Mouse (Mus musculus) erythroblast, embryonic 14.5 days (primary cell): ENCODE measurements around the gene Dlg5. TPM values are rescaled to one million over a fixed set of nuclear protein-coding genes. Genes with fewer than 3 reads are reported as not detected.

Source experiments
- H3K27me3 ChIP-seq: 2 replicates; pipeline ENCODE4 v1.6.1; 2012; ENCODE audit warnings: inconsistent platforms; ENCODE audit not compliant: control insufficient read depth
- H3K36me3 ChIP-seq: 2 replicates; pipeline ENCODE4 v1.6.1; 2012; ENCODE audit warnings: mild to moderate bottlenecking, inconsistent platforms; ENCODE audit not compliant: control insufficient read depth
- H3K4me1 ChIP-seq: 2 replicates; pipeline ENCODE4 v1.6.1; 2012; ENCODE audit warnings: inconsistent platforms; ENCODE audit not compliant: control insufficient read depth
- H3K4me3 ChIP-seq: replicated peaks from 2 replicates; pipeline ENCODE3; 2012; ENCODE audit warnings: moderate library complexity, mild to moderate bottlenecking, inconsistent platforms
- H3K9me3 ChIP-seq: 2 replicates; pipeline ENCODE4 v1.6.1; 2012; ENCODE audit warnings: low read length, inconsistent platforms, mixed read lengths; ENCODE audit not compliant: control insufficient read depth
- GATA1 ChIP-seq: IDR thresholded peaks from 2 replicates; pipeline ENCODE4 v1.6.1; 2012; ENCODE audit warnings: low read length, inconsistent platforms, mixed read lengths
- TAL1 ChIP-seq: IDR thresholded peaks from 3 replicates; pipeline ENCODE4 v1.6.1; 2012; ENCODE audit warnings: low read length, inconsistent platforms, mixed read lengths
- polyA plus RNA-seq: library from polyadenylated mRNA; stranded (reverse); fragments of >175 nt; gene quantifications from 2 replicates; pipeline ENCODE4 v1.2.3, GENCODE M21; 2012

Gene Dlg5
- polyA plus RNA-seq, 1 experiment: 0.03 TPM

DNA sequence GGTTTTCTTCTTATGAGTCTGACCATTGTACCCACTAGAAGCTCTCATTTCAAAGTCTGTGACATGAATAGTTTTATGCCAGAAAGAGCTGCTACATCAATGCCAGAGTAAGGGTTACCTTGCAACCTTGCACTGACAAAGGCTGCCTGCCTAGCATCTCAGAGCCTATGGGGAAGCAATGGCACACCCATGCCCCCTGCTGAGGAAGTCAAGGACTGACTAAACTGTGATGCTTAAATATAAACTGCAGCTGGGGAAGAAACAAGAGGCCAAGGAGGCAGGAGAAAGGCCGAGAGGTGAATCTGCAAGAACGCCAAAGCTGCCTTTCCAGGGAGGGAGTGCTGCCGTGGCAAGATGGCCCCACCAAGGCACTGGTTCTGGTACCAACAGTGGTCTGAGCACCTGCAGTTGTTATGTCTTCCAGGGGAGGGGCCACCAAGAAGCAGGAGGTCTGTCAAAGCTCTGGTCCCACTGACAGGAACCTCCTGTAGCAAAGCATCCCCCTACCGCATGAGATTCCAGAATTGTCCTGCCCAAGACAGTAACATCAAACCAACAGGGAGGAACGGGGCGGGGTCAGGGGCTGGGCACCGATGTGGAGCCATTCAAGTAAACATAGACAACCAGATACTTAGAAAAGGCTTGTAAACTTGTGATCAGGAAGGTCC is 111.0 kb downstream of the Dlg5 start:
- Histone ChIP-seq H3K27me3 (no peaks in the 10 kb centered on the region), H3K36me3 (peaks cover 2% of the 10 kb centered on the region; the same call in 1 of the 2 replicates), H3K9me3 (no peaks in the 10 kb centered on the region), H3K4me3 (no peak overlapping the region), H3K4me1 (peaks cover 26% of the 10 kb centered on the region)
- TF ChIP-seq TAL1: no peak
- no peak for TF ChIP-seq GATA1

DNA sequence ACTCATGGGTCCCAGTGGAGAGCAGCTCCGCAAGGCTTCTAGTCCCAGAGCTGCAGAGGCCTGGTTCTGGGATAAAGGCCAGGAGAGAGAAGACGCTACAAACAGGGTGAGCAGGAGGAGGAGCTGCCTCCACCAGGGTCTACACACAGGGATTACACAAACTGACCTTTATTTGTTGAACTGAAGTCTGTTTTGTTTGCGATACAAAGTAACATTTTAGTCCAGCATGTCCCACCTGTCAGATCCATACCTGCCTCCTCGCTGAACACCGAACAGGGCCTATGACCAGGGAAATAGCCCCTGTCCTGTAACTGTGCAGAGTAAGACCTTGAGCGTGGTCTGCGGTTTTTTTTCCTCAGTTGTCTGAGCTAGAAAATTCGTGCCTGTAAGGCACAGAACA is 111.9 kb downstream of the Dlg5 start:
- H3K36me3 ChIP-seq: no peaks in the 10 kb centered on the region; the same call in 1 of the 2 replicates
- TF ChIP-seq TAL1: no peak
- H3K27me3 ChIP-seq: no peaks in the 10 kb centered on the region
- H3K9me3 ChIP-seq: no peaks in the 10 kb centered on the region
- peaks cover 16% of the 10 kb centered on the region for H3K4me1 ChIP-seq
- H3K4me3 ChIP-seq: no peak overlapping the region

DNA sequence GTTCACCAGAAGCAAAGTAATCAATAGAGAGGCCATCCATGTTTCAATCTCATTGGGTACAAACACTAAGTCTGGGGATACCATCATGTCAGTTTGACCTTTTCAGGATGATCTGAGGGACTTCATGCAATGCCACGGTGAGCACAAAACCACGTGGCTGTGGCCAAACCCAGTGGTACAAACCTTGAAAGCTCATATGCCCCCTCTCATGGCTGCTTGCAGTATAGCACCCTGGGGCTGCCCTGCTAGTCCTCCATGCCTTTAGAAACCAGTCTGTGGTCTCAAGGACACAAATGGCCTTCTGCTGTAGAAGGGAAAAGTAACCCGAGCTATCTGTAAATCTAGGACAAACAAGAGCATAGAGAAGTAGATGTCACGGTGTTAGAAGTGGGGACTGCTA is 113.6 kb downstream of the Dlg5 start:
- Histone ChIP-seq H3K27me3 (no peaks in the 10 kb centered on the region), H3K36me3 (no peaks in the 10 kb centered on the region; the same call in 1 of the 2 replicates), H3K9me3 (no peaks in the 10 kb centered on the region), H3K4me3 (no peak overlapping the region), H3K4me1 (peaks cover 2% of the 10 kb centered on the region)
- TF ChIP-seq GATA1 (no peak), TAL1 (no peak)

DNA sequence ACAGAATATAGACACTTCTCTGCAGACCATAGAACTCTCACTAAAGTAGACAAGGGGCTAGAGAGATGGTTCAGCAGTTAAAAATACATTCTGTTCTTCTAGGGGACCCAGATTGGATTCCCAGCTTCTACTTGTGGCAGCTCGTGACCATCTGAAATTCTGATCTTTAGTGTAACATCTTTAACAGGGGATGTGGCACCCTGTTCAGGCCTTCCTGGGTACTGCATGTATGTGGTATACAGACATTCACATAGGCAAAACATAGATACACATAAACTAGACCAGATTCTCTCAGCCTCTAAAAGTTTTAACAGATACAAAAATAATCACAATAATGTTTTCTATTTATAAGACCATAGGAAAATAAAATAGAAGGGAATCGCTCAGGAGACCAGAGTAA is 120.7 kb downstream of the Dlg5 start:
- Histone ChIP-seq H3K4me1 (no peaks in the 10 kb centered on the region), H3K36me3 (no peaks in the 10 kb centered on the region), H3K27me3 (no peaks in the 10 kb centered on the region), H3K9me3 (no peaks in the 10 kb centered on the region), H3K4me3 (no peak overlapping the region)
- TF ChIP-seq TAL1: no peak
- no peak for TF ChIP-seq GATA1

DNA sequence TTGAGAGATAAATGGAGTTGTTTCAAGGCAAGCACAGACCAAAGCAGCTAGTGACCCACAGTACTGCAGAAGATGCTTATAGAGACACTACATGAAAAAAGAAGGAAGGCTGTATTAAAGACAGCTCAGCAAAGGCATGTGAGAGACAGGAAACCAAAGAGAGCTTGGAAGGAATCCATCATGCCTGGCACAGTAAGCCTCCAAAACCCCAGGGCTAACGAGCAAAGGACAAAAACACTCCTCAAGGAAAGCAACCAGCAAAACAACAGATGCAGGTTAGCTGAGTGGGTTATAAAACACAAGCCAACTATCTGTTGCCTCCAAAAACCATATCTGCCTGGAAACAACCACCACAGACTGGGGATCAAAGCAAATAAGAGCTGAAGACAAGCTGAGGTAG is 121.5 kb downstream of the Dlg5 start:
- no peak for TF ChIP-seq GATA1
- Histone ChIP-seq H3K9me3 (no peaks in the 10 kb centered on the region), H3K4me3 (no peak overlapping the region)

DNA sequence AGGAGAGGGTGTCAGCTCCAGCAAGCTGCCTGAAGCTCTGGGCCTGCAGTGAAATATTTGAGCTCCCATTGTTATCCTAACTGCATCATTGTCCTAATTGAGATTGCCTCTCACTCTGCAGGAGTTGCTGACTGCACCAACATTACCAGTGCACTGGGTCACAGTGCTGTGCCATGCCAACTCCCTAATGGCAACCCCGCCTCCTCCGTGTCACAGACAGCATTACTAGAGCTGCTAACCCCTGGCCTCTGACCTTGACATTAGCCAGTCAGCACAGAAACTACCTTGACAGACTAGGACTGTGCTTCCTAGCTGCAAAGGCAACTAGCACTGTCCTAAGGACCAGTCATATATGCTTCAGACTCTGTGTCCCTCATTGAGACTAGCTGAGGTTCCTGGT is 139.0 kb downstream of the Dlg5 start:
- Histone ChIP-seq H3K4me1 (no peaks in the 10 kb centered on the region), H3K4me3 (no peak overlapping the region), H3K9me3 (no peaks in the 10 kb centered on the region), H3K36me3 (no peaks in the 10 kb centered on the region), H3K27me3 (no peaks in the 10 kb centered on the region)
- TF ChIP-seq GATA1 (no peak), TAL1 (no peak)

More for the DNA sequence above, 121.5 kb downstream of the Dlg5 start:
- no peaks in the 10 kb centered on the region for H3K27me3 ChIP-seq
- H3K4me1 ChIP-seq: no peaks in the 10 kb centered on the region
- H3K36me3 ChIP-seq: no peaks in the 10 kb centered on the region

DNA sequence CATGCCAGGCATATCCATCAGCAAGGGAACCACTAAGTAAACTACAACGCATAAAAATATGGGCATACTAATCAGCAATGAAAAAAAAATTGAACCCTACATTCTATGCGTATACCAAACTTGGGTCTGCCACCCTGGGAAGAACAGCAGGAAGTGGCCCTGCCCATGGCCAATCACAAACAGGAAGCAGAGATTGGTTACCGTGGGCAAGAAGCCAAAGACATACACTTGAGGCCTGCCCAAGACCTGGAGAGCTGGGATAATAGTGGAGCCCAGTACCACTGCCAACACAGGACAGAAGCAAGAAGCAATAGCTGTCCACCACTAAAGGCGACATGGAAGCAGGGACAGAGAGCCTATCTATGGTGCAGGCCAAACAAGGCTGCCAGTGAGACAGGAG is 146.9 kb downstream of the Dlg5 start:
- Histone ChIP-seq H3K4me1 (no peaks in the 10 kb centered on the region), H3K9me3 (no peaks in the 10 kb centered on the region), H3K4me3 (no peak overlapping the region), H3K27me3 (no peaks in the 10 kb centered on the region), H3K36me3 (no peaks in the 10 kb centered on the region)
- TF ChIP-seq TAL1: no peak
- no peak for TF ChIP-seq GATA1

DNA sequence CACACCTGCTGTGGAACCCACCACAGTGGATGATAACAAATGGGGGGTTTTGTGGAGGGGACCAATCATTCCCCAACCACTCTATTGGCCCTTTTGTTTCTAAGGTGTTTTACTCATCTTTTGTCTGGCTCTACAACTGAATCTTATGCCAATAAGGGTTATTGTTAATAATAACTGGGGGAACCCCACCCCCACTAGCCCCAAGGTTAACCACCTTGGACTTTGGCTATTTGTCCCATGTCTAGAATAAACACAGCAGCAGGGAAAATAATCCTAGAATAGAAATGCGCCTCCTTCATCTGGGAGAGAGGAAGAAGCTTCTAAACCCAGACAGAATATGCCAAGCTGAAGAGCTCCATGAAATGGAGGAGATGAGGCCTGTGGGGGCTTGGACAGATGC is 151.1 kb downstream of the Dlg5 start:
- no peaks in the 10 kb centered on the region for H3K27me3 ChIP-seq
- TF ChIP-seq TAL1 (no peak), GATA1 (no peak)

DNA sequence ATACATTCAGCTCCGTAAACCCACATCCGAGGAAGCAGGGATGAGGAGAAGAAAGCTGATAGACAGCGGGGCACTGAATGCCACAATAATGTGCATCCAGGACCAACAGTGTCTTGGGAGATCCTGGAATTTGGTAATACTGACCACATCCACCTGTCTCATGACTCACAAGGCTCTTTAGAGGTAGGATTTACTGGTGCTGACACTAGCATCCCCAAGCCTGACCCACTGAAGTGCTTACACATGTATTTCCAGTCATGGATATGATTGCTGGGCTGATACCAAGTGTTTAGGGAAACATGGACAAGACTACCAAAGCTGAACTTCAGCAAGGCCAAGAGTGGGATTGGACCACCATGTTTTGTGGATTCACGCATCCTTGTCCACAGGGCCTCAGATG is 152.5 kb downstream of the Dlg5 start:
- H3K27me3 ChIP-seq: no peaks in the 10 kb centered on the region
- H3K4me3 ChIP-seq: no peak overlapping the region
- H3K36me3 ChIP-seq: no peaks in the 10 kb centered on the region

More for the DNA sequence above, 151.1 kb downstream of the Dlg5 start:
- no peaks in the 10 kb centered on the region for H3K36me3 ChIP-seq
- peaks cover 17% of the 10 kb centered on the region for H3K4me1 ChIP-seq
- H3K9me3 ChIP-seq: no peaks in the 10 kb centered on the region
- no peak overlapping the region for H3K4me3 ChIP-seq

DNA sequence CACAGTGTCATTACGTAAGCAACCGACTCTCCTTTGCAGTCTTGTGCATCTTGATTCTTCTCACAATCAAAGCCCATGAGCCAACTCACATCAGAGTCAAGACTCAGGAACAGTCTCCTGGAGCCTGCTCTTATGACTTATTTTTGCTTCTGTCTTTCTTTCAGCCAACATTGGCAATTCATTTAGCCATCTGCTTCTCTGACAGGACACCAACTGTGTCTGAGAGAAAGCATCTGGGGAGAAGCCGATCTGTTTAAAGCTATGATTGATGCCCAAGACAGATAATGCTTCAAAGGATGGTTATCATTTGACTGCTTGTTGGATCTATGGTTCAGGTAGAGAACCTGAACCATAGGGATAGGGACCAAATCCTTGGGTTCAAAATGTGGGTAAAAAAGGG is 153.3 kb downstream of the Dlg5 start:
- Histone ChIP-seq H3K27me3 (no peaks in the 10 kb centered on the region), H3K4me3 (no peak overlapping the region), H3K9me3 (no peaks in the 10 kb centered on the region), H3K4me1 (peaks cover 17% of the 10 kb centered on the region), H3K36me3 (no peaks in the 10 kb centered on the region)
- no peak for TF ChIP-seq TAL1
- no peak for TF ChIP-seq GATA1

More for the DNA sequence above, 152.5 kb downstream of the Dlg5 start:
- no peak for TF ChIP-seq TAL1
- no peak for TF ChIP-seq GATA1
- H3K4me1 ChIP-seq: peaks cover 17% of the 10 kb centered on the region
- no peaks in the 10 kb centered on the region for H3K9me3 ChIP-seq
